Mouse (Mus musculus): ENCODE results near the gene Hdhd3.
"Not testable (repeated sequence)": the region's sequence is repeated elsewhere in the genome, so short reads cannot be mapped to it uniquely, and the experiment has no call there.

Hdhd3 gene

DNA sequence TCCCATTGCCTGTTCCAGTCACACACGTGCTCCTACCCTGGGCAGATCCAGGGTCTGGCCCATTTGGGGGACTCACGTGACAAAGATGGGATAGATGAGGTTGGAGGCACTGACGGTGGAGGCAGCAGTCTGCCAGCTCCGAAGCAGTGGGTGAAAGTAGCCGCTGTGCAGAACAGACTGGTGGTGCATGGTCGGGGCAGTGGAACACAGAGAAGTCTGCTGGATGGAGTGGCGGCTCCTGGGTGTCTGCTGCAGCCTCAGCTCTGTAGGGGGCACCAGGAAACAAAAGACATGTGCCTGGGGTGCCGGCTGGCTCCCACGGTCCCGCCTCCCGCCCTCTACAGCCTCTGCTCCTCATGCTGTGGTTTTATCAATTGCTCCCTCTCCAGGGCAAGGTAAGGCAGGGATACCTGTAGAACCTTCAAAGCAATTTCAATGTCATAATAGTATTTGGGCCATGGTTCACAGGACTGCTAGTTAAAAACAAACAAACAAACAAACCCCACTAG, 10.8 kb upstream of the Hdhd3 start:
- DNase-seq (ENCODE audit: low spot score in 2 of 2): no peak

DNA sequence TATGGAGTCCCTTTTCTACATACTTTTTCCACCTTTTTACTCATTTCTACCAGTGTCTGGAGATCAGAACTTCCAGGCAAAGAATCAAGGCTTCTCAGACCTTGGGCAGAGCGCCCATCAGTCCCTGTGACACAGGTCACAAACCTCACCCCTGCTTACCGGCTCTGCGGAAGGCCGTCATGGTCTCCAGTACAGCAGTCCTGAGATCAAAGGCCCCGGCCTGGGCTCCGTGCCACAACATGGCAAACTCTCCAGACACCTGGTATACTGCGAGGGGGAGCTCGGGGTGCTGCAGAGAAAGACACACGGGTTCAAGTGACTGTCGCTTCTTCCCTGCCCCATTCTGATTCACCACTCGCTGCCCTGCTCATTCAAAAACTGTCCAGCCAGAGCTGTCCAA, 6.7 kb upstream of the Hdhd3 start:
- no peak for DNase-seq (ENCODE audit: low spot score in 2 of 2)

DNA sequence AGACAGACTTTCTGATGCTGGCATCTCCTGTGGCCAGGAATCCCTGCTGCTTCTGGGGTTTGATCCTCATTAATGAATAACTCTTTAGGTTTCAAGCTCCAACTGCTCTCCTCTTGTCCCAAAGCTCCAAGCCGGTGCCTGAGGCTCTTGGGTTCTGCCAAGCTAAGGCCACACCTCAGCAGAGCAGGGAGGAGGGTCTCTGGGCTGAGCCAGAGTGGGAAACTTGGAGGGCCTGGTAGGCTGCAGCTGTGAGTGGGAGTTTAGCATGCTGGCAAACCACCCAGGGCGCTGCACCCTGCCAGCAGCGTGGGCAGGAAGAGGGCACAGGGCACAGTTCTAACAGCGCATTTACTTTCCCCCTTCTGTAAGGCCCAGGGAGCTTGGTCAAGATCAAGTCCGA, 5.6 kb upstream of the Hdhd3 start:
- DNase-seq (ENCODE audit: low spot score in 2 of 2): no peak

DNA sequence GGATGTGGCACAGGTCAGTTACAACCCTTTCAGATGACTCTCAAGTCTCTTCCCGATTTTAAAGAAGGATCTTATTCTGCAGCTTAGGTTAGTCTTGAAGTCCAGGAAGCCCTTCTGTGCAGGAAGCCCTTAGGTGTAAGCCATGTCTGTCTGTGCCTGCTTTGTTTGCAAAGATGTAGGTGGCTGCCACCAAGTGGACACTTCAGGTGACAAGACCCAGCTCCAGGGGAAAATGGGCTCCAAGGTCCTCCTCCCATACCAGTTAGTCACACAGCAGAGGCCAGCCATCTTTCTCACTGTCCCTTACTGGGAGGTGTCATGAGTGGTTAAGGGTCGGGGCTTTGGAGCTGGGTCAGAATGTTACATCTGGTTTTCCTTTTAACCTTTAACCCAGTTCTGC, 3.5 kb upstream of the Hdhd3 start:
- DNase-seq (ENCODE audit: low spot score in 2 of 2): no peak

DNA sequence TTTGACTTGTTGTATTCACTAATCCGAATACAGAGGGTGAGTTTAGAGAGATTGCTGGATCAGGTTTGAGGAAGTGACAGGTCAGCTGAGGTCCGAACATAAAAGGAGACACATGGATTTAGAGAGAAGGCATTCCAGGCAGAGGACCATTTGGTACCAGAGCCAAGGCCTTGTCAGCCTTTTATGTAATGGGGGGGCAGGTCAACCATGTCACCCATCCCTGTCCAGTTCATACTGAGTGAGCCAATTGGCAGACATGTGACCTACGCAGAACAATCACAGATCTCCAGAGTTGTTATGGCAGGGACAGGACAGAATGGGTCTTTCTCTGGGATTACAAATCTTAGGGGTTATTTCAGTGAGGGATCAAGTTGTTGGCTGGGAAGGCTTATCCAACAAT, 2.7 kb upstream of the Hdhd3 start:
- DNase-seq (ENCODE audit: low spot score in 2 of 2): no peak

DNA sequence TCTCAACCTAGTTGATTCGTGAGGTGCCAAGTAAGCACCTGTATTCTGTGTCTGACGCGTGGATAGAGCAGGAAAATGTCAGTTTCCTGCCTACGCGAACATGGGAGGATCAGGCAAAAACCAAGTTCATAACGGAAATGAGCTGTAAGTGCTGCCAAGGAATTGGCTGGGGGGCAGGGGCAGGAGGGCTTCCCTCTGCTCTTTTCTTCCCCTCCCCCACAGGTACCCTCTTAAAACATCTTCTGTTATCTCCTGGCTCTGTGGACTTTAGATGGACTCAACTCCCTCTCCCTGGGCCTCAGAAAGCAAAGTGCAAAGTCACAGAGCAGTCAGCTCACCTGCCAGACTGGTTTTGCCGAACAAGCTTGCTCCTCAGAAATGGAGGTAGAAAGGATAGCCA, 298 bp downstream of the Hdhd3 start:
- no peak for DNase-seq (ENCODE audit: low spot score in 2 of 2)

DNA sequence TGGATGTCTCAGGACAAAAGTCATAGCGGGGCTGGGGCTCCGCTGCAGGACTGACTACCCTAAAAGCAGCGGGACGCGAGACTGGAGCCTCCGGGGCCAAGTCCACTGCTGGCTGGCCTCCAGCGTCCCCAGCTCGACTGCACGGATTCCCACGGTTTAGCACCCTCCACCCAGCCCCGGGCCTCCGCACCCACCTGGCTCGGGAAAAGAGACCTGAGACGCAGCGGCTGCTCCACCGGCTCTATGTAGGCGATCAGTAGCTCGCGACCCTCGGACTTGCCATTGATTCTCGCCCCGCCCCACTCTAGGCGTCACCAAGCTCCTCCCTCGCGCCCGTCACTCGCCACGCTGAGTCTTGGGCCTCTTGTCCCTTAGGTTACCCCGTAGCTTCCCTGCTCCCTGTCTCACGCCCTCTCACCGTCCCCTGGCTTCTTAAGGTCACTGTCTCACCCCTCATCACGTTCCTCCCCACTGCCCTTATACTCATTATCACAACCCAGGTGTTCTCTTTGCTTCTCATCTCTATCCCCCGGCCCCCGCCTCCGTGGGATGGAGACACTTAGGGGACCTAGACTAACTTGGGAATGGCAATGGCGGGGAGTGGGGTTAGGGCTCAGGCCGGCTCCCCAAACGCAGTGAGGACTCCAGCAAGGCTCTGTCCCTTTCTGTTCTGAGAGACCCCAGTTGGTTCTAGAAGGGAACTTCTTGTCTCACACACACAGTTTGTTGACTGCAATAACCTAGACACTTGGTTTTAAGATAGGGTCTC, 1.1 kb downstream of the Hdhd3 start:
- DNase-seq (ENCODE audit: low spot score in 2 of 2): peak; percentile 81 to 89

DNA sequence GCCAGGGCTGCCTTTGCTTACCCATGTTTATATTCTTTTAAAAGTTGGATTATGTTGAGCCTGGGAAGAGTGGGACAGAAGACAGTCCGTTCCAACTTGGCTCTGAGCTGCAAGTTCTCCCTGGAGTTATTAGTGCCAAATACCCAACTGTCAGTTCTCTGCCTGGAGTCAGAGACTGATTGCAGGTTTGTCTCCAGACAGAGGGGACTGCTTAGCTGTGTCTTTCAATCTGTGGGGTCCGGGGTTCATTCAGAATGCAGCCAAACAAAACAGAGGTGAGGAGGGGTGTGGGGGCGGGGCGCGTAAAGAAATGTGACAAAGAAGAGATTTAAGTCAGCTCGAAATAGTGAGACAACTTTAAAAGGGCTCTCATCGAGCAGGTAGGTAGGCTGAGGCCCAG, 1.7 kb downstream of the Hdhd3 start:
- DNase-seq (ENCODE audit: low spot score in 2 of 2): no peak

DNA sequence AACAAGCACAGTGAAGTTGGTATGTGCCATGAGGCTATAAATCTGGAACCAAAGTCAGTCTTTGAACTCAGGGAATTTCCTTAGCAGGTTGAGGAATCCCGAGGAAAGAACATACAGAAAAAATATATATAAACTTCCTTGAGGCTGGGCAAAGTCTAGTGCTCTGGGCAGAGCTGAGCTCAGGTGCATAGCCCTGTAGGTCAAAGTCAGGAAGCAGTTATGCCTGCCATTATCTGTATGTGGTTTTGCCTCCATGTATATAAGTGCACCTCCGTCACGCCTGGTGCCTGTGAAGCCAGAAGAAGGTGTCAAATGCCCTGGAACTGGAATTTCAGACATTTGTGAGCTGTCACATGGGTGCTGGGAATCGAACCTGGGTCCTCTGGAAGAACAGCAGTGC, 2.5 kb downstream of the Hdhd3 start:
- no peak for DNase-seq (ENCODE audit: low spot score in 2 of 2)

DNA sequence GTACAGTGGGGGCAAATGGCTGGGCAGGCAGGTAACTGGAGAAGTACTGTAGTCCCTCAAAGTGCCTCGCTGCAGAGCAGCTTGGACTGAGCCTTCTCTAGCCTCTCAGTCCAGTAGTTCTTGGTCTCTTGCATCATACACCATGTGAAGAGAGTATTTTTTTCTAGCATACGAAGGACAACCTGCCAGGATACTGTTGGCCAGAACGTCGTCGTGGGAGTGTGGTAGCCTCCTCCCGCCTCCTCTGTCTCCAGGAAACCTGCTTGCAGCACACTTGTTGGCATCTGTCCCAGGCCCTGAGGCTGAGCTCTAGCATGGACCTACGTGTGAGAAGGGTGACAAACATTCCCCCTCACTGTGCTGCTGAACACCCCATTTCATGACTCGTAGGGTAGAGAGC, 6.5 kb downstream of the Hdhd3 start:
- DNase-seq (ENCODE audit: low spot score in 2 of 2): no peak

DNA sequence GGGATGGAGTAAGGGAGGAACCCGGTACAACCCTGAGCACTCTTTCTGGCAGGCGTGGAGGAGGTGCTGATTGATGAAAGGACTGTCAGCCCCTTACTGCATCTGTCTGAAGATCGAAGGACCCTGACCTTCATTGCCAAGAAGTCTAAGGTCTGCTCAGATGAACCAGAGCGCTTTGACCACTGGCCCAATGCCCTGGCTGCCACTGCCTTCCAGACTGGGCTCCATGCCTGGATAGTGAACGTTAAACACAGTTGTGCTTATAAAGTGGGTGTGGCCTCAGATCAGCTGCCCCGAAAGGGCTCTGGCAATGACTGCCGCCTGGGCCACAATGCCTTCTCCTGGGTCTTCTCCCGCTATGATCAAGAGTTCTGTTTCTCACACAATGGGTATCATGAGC, 7.3 kb downstream of the Hdhd3 start:
- no peak for DNase-seq (ENCODE audit: low spot score in 2 of 2)

DNA sequence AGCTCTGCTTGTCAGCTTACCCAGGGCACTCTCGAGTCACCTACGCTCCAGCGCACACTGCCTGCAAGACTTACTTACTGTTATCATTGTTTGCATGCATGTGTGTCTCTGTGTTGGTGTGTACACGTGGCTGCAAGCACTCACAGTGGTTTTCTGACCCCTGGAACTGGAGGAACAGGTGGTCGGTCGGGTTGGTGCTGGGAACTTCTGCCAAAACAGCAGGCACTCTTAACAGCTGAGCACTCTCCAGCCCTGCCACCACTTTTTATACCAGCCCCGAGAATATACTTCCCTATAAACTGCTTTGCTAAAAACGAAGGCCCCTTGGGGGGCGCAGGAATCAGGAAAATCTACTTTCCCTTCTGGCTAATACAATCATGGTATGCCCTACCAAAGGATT, 9.0 kb downstream of the Hdhd3 start:
- DNase-seq (ENCODE audit: low spot score in 2 of 2): no peak

DNA sequence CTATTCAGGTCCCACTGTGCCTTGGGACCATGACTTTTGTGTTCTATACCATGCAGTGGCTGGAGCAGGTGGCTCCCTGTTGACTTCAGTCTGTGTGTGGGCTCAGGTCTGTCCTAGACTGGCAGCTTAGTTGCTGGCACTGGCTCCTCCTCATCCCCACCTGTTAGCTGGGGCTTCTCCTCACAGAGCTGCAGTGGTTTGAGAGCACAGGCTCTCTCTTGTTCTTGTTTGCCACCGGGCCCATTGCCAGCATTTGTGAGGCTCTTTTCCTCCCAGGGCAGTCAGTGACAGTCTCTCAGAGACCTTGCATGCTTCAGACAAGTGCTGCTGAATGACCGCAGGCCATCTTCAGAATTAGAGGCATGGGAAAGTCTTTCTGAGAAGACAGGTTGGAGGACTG, 10.6 kb downstream of the Hdhd3 start:
- DNase-seq (ENCODE audit: low spot score in 2 of 2): peak in 1 of 2 experiments; percentile 36

DNA sequence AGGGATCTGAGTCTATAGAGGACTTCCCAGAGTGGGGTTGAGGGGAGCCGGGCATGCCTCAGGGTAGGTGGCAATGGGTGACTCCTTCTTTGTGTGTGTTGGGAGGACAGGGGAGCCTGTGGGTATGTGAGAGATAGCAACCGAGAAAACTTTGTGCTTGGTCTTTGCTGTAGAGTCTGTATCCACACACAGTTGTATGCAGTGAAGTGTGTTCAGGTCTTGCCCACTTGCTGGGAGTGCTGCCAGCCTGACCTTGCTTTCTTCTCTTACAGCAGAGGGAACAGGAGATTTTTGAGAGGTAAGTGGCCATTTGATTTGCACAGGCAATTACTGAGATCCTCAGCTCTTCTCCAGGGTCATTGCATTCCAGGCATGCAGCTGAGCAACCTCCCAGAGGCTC, 15.4 kb downstream of the Hdhd3 start:
- DNase-seq (ENCODE audit: low spot score in 2 of 2): no peak

DNA sequence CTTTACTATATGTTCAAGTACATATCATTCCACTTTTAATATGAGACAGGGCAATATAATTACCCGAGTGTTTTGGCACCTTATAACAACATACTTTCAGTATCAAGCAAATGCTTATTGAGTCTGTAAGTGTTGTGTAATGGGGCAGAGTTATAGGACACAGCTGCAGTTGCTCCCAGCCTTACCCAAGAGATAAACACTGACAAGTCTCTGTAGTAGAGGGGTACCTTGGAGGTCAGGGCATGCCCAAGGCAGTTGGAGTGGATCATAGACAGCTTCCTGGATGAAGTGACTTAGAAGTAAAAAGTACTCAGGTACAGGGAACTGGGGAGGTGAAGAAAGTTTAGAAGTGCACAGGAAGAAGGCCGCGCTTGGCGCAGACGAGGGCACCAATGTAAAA, 16.1 kb downstream of the Hdhd3 start:
- no peak for DNase-seq (ENCODE audit: low spot score in 2 of 2)

DNA sequence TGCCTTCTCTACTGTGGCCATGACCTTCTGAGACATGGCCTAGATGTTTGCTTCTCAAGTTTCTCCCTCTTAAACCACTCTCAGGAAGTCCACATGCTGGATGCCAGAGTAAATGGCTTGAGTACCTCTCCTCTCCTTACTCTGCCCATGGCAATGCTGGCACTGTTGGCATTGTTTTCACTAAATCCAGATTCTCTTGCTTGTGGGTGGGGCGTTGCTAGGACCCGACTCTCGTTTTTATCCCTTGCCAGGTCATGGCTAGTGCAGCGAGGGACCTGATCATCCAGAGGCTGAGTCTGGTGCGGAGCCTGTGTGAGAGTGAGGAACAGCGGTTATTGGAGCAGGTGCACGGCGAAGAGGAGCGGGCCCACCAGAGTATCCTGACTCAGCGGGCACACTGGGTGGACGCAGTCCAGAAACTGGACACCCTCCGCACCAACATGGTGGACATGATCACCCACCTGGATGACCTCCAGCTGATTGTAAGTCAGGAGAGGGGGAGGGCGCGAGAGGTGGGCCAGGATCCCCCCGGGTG, 17.0 kb downstream of the Hdhd3 start:
- DNase-seq (ENCODE audit: low spot score in 2 of 2): no peak

DNA sequence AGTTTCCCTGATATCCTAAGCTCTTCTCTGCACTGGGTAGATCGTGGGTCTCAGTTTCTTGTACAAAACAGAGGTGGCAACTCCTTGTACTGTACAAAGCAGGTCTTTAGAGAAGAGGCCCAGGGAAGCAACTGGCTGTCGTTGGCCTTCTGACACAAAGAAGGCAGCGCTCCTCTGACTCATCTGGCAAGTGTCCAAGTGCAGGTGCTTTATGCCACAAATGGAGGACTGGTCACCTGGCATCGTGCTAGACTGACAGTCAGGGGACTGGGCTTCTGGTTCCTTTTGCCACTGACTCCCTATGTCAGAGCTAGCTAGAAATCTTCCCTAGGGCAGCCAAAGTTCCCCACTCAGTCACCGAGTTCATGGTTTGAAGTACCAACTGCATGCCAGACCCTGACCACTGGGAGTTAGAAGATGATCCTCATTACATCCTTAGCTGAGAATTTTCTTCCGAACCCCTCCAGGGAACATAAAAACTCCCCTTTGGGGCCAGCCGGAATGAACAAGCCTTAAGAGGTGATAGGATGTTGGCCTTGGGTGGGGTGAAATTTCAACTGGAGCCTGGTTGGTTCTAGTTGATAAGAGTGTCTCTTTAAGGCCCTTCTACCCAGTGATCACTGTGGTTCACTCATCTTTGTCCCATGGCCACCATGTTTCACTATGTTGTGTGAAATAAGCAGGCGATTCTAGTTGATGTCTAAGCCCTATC, 17.7 kb downstream of the Hdhd3 start:
- DNase-seq (ENCODE audit: low spot score in 2 of 2): no peak

DNA sequence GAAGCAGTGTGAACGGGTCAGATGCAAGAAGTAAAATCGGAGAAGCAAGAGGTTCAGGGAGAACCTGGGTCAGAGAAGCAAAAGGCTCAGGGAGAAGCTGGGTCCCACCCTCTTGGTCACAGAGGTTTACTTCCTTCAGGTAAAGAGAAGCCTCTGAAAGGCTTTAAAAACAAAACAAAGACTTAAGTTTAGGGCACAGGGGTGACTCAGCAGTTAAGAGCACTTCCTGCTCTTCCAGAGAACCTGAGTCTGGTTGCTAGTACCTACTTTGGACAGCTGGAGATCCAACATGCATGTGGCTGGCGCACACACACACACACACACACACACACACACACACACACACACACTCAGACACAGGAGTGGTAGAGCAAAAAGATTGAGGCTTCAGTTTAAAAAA, 18.3 kb downstream of the Hdhd3 start:
- no peak for DNase-seq (ENCODE audit: low spot score in 2 of 2)

DNA sequence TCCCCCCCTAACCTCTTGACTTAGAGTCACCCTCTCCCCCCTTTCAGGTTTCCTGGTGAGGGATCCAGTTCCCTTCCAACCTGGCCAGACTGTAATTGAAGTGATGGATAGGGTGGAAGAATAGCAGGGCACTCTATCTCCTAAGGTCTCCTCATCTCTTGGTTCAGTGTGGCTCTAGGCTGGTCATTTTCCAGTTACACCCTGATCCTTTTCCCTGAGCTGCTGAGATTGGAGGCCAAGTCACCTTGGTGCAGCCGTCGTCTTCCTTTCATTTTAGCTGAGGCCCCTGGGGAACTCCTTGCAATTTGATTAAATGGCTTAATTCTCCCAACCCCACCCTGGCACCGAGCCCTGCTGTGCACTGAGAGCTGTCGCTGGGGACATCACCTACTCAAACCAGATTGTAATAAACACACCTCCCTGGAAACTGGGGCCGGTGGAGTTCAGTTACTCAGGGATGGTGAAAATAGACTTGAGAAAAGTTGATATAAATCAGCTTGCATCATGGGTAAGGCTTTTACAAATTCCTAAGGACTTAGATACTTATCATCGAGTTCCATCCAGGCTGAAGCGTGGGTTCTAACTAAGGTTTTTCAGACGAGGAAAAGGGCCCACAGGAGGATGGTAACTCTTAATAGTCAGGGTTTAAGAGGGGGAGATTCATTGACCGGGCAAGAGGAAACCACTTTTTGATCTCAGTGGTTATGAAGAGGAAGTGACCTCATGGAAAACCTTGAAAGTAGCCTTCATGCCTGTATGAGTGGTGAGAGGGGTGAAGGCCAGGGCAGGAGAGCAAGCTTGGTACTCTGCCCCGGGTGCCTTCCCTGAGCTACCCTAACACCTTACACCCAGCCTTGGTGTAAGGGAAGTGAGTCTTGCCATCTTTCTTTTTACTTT, 22.3 kb downstream of the Hdhd3 start:
- DNase-seq (ENCODE audit: low spot score in 2 of 2): no peak

DNA sequence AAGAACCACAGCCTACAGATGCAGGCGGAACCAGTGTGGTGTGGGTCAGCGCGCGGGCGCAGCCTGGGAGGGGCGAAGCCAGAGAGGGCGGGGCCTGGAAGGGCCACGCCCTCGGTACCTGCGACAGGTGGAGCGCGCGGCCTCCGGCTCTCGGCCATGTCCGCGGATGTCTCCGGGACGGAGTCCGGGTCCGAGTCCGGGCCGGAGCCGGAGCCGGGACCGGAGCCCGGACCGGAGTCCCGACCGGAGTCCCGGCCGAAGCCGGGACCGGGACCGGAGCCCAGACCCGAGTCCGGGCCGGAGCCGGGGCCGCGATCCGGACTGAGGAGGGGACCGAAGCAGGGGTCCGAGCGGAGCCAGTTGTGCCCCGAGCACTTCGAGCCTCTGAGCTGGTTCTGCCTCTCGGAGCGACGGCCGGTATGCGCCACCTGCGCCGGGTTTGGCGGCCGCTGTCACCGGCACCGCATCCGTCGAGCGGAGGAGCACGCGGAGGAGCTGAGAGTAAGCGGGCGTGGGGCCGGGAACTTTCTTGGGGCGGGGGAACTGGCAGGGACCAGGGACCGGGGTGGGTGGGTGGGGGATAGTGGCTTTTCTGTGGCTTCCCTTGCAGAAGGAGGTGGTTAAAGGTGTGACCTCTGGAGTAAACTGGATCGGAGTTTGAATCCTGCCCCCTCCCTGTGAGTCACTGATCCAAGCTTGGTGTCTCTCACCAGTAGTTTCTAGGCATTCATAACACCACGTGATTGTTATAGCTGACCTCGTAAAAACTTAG, 23.1 kb downstream of the Hdhd3 start, which contains the start of gene Bspry:
Gene Bspry (plus strand): TSS at position 117 of the 772 bp plus-strand sequence.
- DNase-seq (ENCODE audit: low spot score in 2 of 2): no peak

DNA sequence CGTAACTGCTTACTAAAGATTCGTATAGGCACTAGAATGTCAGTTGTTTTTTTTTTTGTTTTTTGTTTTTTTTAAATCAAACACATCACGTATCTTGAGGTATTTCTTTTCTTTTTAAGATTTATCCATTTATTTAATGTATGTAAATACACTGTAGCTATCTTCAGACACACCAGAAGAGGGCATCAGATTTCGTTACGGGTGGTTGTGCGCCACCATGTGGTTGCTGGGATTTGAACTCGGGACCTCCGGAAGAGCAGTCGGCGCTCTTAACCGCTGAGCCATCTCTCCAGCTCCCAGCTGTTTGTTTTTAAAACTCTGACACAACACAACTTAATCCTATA, 23.7 kb downstream of the Hdhd3 start:
- DNase-seq (ENCODE audit: low spot score in 2 of 2): not testable (repeated sequence)

Data from frontal cortex, postnatal 10 days (tissue).